Mouse (Mus musculus): Measurements from ENCODE around the gene Msrb3. TPM values are rescaled to one million over a fixed set of nuclear protein-coding genes. Genes with fewer than 3 reads are reported as not detected.

Msrb3 gene
- polyA plus RNA-seq, 1 experiment from 2014 or later: 7.2 TPM

- Histone ChIP-seq H3K4me3 (no peak overlapping the region), H3K4me1 (peaks cover 62% of the 10 kb centered on the region), H3K9me3 (replicated peaks) (no peaks in the 10 kb centered on the region), H3K27ac (peak overlapping the region; percentile 47; the same call in 1 of the 2 replicates), H3K36me3 (peaks cover 12% of the 10 kb centered on the region; the same call in 1 of the 2 replicates), H3K27me3 (ENCODE audit: low read depth, poor library complexity, severe bottlenecking) (no peaks in the 10 kb centered on the region)
- WGBS: 79% methylated on average over 7 of the region's 7 CpGs
- DNase-seq (ENCODE audit: low spot score): no peak
These were observed 50.2 kb downstream of the Msrb3 start for GRCm38 (mm10) chr10:120848677-120849076.

GRCm38 (mm10) chr10:120847785-120848184 is 51.1 kb downstream of the Msrb3 start:
- peaks cover 21% of the 10 kb centered on the region for H3K36me3 ChIP-seq
- no peaks in the 10 kb centered on the region for H3K27me3 ChIP-seq (ENCODE audit: low read depth, poor library complexity, severe bottlenecking)
- DNase-seq (ENCODE audit: low spot score): no peak
- H3K4me1 ChIP-seq: peaks cover 54% of the 10 kb centered on the region
- H3K4me3 ChIP-seq: no peak overlapping the region
- H3K9me3 ChIP-seq (replicated peaks): no peaks in the 10 kb centered on the region
- 92% methylated on average over 4 of the region's 4 CpGs for WGBS
- peak overlapping the region; percentile 47; the same call in 1 of the 2 replicates for H3K27ac ChIP-seq

GRCm38 (mm10) chr10:120839966-120840365 is 58.9 kb downstream of the Msrb3 start:
- Histone ChIP-seq H3K27me3 (ENCODE audit: low read depth, poor library complexity, severe bottlenecking) (no peaks in the 10 kb centered on the region), H3K4me1 (no peaks in the 10 kb centered on the region), H3K36me3 (peaks cover 16% of the 10 kb centered on the region), H3K9me3 (replicated peaks) (no peaks in the 10 kb centered on the region), H3K27ac (no peak overlapping the region), H3K4me3 (no peak overlapping the region)
- no peak for DNase-seq (ENCODE audit: low spot score)
- WGBS: 86% methylated on average over 7 of the region's 7 CpGs

GRCm38 (mm10) chr10:120834531-120834930 is 64.4 kb downstream of the Msrb3 start:
- peaks cover 12% of the 10 kb centered on the region; the same call in 1 of the 2 replicates for H3K4me1 ChIP-seq
- no peaks in the 10 kb centered on the region for H3K36me3 ChIP-seq
- H3K27ac ChIP-seq: no peak overlapping the region
- no peak overlapping the region for H3K4me3 ChIP-seq
- no peaks in the 10 kb centered on the region for H3K9me3 ChIP-seq (replicated peaks)
- 82% methylated on average over 1 of the region's 1 CpGs for WGBS
- H3K27me3 ChIP-seq (ENCODE audit: low read depth, poor library complexity, severe bottlenecking): no peaks in the 10 kb centered on the region
- no peak for DNase-seq (ENCODE audit: low spot score)

GRCm38 (mm10) chr10:120833836-120834235 is 65.1 kb downstream of the Msrb3 start:
- peaks cover 12% of the 10 kb centered on the region; the same call in 1 of the 2 replicates for H3K4me1 ChIP-seq
- no peaks in the 10 kb centered on the region for H3K36me3 ChIP-seq
- DNase-seq (ENCODE audit: low spot score): no peak
- no peak overlapping the region for H3K4me3 ChIP-seq
- no peaks in the 10 kb centered on the region for H3K9me3 ChIP-seq (replicated peaks)
- H3K27ac ChIP-seq: no peak overlapping the region
- no peaks in the 10 kb centered on the region for H3K27me3 ChIP-seq (ENCODE audit: low read depth, poor library complexity, severe bottlenecking)

- Histone ChIP-seq H3K4me1 (peaks cover 46% of the 10 kb centered on the region), H3K27ac (no peak overlapping the region; the same call in 1 of the 2 replicates), H3K36me3 (no peaks in the 10 kb centered on the region), H3K4me3 (no peak overlapping the region), H3K9me3 (replicated peaks) (no peaks in the 10 kb centered on the region), H3K27me3 (ENCODE audit: low read depth, poor library complexity, severe bottlenecking) (no peaks in the 10 kb centered on the region)
- no peak for DNase-seq (ENCODE audit: low spot score)
- 93% methylated on average over 12 of the region's 12 CpGs for WGBS
These were observed 71.1 kb downstream of the Msrb3 start for GRCm38 (mm10) chr10:120827761-120828160.

- Histone ChIP-seq H3K36me3 (no peaks in the 10 kb centered on the region), H3K4me3 (no peak overlapping the region), H3K27ac (no peak overlapping the region), H3K4me1 (peaks cover 44% of the 10 kb centered on the region), H3K27me3 (ENCODE audit: low read depth, poor library complexity, severe bottlenecking) (no peaks in the 10 kb centered on the region), H3K9me3 (replicated peaks) (no peaks in the 10 kb centered on the region)
- no peak for DNase-seq (ENCODE audit: low spot score)
- WGBS: 84% methylated on average over 27 of the region's 27 CpGs
These were observed 71.9 kb downstream of the Msrb3 start for GRCm38 (mm10) chr10:120826795-120827669.

- Histone ChIP-seq H3K27ac (no peak overlapping the region), H3K36me3 (no peaks in the 10 kb centered on the region), H3K27me3 (ENCODE audit: low read depth, poor library complexity, severe bottlenecking) (no peaks in the 10 kb centered on the region), H3K9me3 (replicated peaks) (no peaks in the 10 kb centered on the region), H3K4me3 (no peak overlapping the region), H3K4me1 (peaks cover 44% of the 10 kb centered on the region)
- 85% methylated on average over 7 of the region's 7 CpGs for WGBS
- no peak for DNase-seq (ENCODE audit: low spot score)
These were observed 72.5 kb downstream of the Msrb3 start for GRCm38 (mm10) chr10:120826381-120826780.

- Histone ChIP-seq H3K36me3 (no peaks in the 10 kb centered on the region), H3K27ac (peak overlapping the region; percentile 40; the same call in 1 of the 2 replicates), H3K4me3 (no peak overlapping the region), H3K9me3 (replicated peaks) (no peaks in the 10 kb centered on the region), H3K27me3 (ENCODE audit: low read depth, poor library complexity, severe bottlenecking) (no peaks in the 10 kb centered on the region), H3K4me1 (peaks cover 50% of the 10 kb centered on the region)
- WGBS: 51% methylated on average over 11 of the region's 11 CpGs
- DNase-seq (ENCODE audit: low spot score): no peak
These were observed 73.3 kb downstream of the Msrb3 start for GRCm38 (mm10) chr10:120825594-120825993.

GRCm38 (mm10) chr10:120821491-120822358 is 77.2 kb downstream of the Msrb3 start:
- peak overlapping the region; percentile 4; the same call in 1 of the 2 replicates for H3K4me3 ChIP-seq

GRCm38 (mm10) chr10:120820781-120821300 is 78.1 kb downstream of the Msrb3 start:
- Histone ChIP-seq H3K36me3 (no peaks in the 10 kb centered on the region), H3K9me3 (replicated peaks) (no peaks in the 10 kb centered on the region), H3K27me3 (ENCODE audit: low read depth, poor library complexity, severe bottlenecking) (no peaks in the 10 kb centered on the region), H3K4me3 (no peak overlapping the region; the same call in 1 of the 2 replicates), H3K4me1 (peaks cover 40% of the 10 kb centered on the region), H3K27ac (peak overlapping the region; percentile 74)
- WGBS: 56% methylated on average over 12 of the region's 12 CpGs
- no peak for DNase-seq (ENCODE audit: low spot score)

More at GRCm38 (mm10) chr10:120821491-120822358, 77.2 kb downstream of the Msrb3 start:
- H3K9me3 ChIP-seq (replicated peaks): no peaks in the 10 kb centered on the region
- no peaks in the 10 kb centered on the region for H3K27me3 ChIP-seq (ENCODE audit: low read depth, poor library complexity, severe bottlenecking)
- peak; percentile 67 for DNase-seq (ENCODE audit: low spot score)
- peaks cover 47% of the 10 kb centered on the region for H3K4me1 ChIP-seq
- H3K27ac ChIP-seq: peak overlapping the region; percentile 74
- WGBS: 23% methylated on average over 20 of the region's 20 CpGs
- no peaks in the 10 kb centered on the region for H3K36me3 ChIP-seq

GRCm38 (mm10) chr10:120815290-120815689 is 83.6 kb downstream of the Msrb3 start:
- 86% methylated on average over 5 of the region's 5 CpGs for WGBS
- H3K9me3 ChIP-seq (replicated peaks): no peaks in the 10 kb centered on the region
- peaks cover 34% of the 10 kb centered on the region for H3K4me1 ChIP-seq
- no peak for DNase-seq (ENCODE audit: low spot score)
- H3K4me3 ChIP-seq: no peak overlapping the region
- H3K36me3 ChIP-seq: no peaks in the 10 kb centered on the region
- no peaks in the 10 kb centered on the region for H3K27me3 ChIP-seq (ENCODE audit: low read depth, poor library complexity, severe bottlenecking)
- no peak overlapping the region for H3K27ac ChIP-seq
